Mouse (Mus musculus) kidney, embryonic 14.5 days (tissue): ENCODE data around the gene Dr1. TPM values are rescaled to one million over a fixed set of nuclear protein-coding genes. Genes with fewer than 3 reads are reported as not detected.
"Not testable (repeated sequence)": the region's sequence is repeated elsewhere in the genome, so short reads cannot be mapped to it uniquely, and the experiment has no call there.

Source experiments
- ATAC-seq: fragments of 200-750 bp; cut with Nextera tagmentation; 2 replicates; pipeline ENCODE4 v1.8.0; 2017; ENCODE audit warnings: moderate number of reproducible peaks, mild to moderate bottlenecking, moderate TSS enrichment, moderate library complexity; ENCODE audit not compliant: low FRiP score, low TSS enrichment
- H3K27ac ChIP-seq: fragments of 300-500 bp; sonication (generic); 2 replicates; pipeline ENCODE4 v1.5.1; 2014; ENCODE audit warnings: low read depth, mild to moderate bottlenecking, low read length, moderate library complexity, mixed read lengths
- H3K27me3 ChIP-seq: fragments of 300-500 bp; sonication (generic); 2 replicates; pipeline ENCODE4 v1.6.1; 2014; ENCODE audit warnings: mild to moderate bottlenecking, low read length; ENCODE audit not compliant: control insufficient read depth, insufficient read depth
- H3K36me3 ChIP-seq: fragments of 300-500 bp; sonication (generic); 2 replicates; pipeline ENCODE4 v1.6.1; 2014; ENCODE audit warnings: low read length, mixed read lengths; ENCODE audit not compliant: control insufficient read depth, insufficient read depth
- H3K4me1 ChIP-seq: fragments of 300-500 bp; sonication (generic); 2 replicates; pipeline ENCODE4 v1.6.1; 2014; ENCODE audit warnings: low read length, mixed read lengths; ENCODE audit not compliant: control insufficient read depth, insufficient read depth
- H3K4me2 ChIP-seq: fragments of 300-500 bp; sonication (generic); replicated peaks from 2 replicates; pipeline ENCODE4 v1.6.1; 2014; ENCODE audit warnings: low read depth, mild to moderate bottlenecking, low read length
- H3K4me3 ChIP-seq: fragments of 300-500 bp; sonication (generic); 2 replicates; pipeline ENCODE4 v1.5.1; 2014; ENCODE audit warnings: mild to moderate bottlenecking, low read length
- H3K9ac ChIP-seq: fragments of 300-500 bp; sonication (generic); 2 replicates; pipeline ENCODE4 v1.6.1; 2014; ENCODE audit warnings: low read depth, mild to moderate bottlenecking, low read length, moderate library complexity
- H3K9me3 ChIP-seq: fragments of 300-500 bp; sonication (generic); 2 replicates; pipeline ENCODE4 v1.6.1; 2016; ENCODE audit warnings: low read length; ENCODE audit not compliant: control insufficient read depth
- WGBS: fragments of 180-500 bp; shearing (Covaris S2); extraction: QIAGEN DNeasy Blood & Tissue Kit; methylation state at CpG from one replicate; pipeline ENCODE4 v1.1.7; 2014; 5-methylcytosine and 5-hydroxymethylcytosine counted together
- polyA plus RNA-seq: library from polyadenylated mRNA; unstranded; fragments of >200 nt; fragmentation: Nextera tagmentation; extraction: Ambion mirVana; gene quantifications from 2 replicates; pipeline ENCODE4 v1.2.1, GENCODE M21; 2014

Dr1 gene
- 37.2 and 49.9 TPM in 2 replicates for polyA plus RNA-seq

DNA sequence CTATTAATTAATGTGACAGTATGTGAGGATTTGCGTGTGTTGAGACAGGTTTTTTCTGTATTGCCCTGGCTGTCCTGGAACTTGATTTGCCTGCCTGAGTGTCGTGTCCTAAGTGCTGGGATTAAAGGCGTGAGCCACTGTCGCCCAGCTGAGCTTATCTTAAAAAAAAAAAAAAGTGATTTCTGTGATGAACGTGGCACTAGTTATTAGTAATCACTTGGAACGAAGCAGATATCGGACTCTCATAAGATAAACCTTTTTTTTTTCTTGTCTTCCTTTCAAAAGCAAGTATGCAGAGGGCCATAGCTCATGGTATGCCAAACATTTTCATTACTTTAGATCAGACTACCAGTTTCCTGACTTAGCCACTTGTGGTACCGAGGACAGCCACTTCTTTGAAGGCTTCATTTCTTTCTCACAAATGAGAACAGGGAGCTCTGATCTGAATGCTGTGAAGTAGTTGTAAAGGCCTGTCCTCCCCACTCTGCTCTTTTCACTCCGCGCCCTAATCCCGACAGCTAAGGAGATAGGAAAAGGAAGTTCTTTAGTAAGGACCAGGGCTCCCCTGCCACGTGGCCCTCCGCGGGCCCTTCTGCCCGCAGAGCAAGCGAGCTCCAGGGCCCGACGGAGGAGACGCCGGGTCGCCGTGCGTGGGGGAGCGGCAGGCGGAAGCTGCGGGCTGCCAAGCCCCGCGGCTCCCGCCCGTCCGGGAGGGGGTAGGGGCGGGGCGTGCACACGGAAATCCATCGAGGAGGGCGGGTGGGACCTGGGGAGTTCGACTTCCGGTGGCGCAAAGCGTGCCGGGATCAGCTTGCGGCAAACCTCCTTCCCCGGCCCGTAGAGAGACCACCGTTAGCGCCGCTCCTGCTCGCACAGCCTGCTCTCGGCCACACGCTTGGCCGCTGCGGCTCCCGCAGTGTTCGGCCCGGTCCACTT is at the start of gene Dr1:
Gene Dr1, plus strand, starts transcription at position 771 of the 936 bp plus-strand sequence.
- WGBS, result 3% methylated on average over 53 of the region's 55 CpGs
- peak within 1 kb of the TSS; percentile 96 for H3K4me3 ChIP-seq
- H3K9me3 ChIP-seq, result no peaks in the 10 kb centered on the region
- H3K9ac ChIP-seq, result peak within 1 kb of the TSS; percentile 95
- ATAC-seq, result peak; percentile 98
- no peaks in the 10 kb centered on the region for H3K27me3 ChIP-seq
- peaks cover 10% of the 10 kb centered on the region for H3K4me1 ChIP-seq
- peaks cover 7% of the 10 kb centered on the region; the same call in 1 of the 2 replicates for H3K36me3 ChIP-seq
- H3K27ac ChIP-seq, result peak within 1 kb of the TSS; percentile 84
- peak within 1 kb of the TSS; percentile 52 for H3K4me2 ChIP-seq

DNA sequence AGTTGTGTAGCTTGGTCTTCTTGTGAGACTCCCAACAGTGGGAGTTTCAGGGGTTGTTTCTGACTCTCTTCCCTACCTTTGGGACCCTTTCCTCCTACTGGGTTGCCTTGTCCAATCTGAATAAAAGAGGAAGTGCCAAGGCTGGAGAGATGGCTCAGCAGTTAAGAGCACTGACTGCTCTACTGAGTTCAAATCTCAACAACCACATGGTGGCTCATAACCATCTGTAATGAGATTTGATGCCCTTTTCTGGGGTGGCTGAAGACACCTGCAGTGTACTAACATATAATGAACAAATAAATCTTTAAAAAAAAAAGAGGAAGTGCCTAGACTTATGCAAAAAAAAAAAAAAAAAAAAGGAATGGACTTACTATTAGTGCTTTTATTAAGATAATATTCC is 44.6 kb upstream of the Dr1 start:
- no peak overlapping the region for H3K27ac ChIP-seq
- no peak overlapping the region for H3K4me3 ChIP-seq
- H3K4me1 ChIP-seq, result no peaks in the 10 kb centered on the region
- no peaks in the 10 kb centered on the region for H3K27me3 ChIP-seq
- no peaks in the 10 kb centered on the region for H3K9me3 ChIP-seq
- H3K36me3 ChIP-seq, result no peaks in the 10 kb centered on the region
- H3K9ac ChIP-seq, result no peak overlapping the region
- H3K4me2 ChIP-seq, result no peak overlapping the region
- no peak for ATAC-seq

DNA sequence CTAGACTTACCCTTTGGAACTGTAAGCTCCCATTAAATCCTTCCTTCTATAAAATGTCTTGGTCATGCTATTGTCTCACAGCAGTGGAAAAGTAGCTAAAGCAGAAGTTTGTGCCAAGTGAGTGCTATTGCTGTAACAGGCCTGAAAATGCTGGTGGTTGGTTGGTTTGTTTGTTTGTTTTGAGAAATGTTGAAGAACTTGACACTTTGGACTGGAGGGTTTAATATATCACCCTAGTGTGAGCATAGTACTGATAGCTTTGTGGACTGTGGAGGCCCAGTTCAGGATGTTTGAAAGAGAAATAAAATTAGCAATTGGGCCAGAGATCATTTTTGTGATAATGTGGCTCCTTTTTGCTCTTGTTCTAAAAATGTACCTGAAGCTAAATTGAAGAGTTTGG is 42.5 kb upstream of the Dr1 start:
- no peak for ATAC-seq
- no peak overlapping the region for H3K4me3 ChIP-seq
- no peak overlapping the region for H3K4me2 ChIP-seq
- H3K9ac ChIP-seq, result no peak overlapping the region
- H3K27ac ChIP-seq, result no peak overlapping the region
- no peaks in the 10 kb centered on the region for H3K27me3 ChIP-seq
- H3K4me1 ChIP-seq, result no peaks in the 10 kb centered on the region
- no peaks in the 10 kb centered on the region for H3K36me3 ChIP-seq
- H3K9me3 ChIP-seq, result no peaks in the 10 kb centered on the region

DNA sequence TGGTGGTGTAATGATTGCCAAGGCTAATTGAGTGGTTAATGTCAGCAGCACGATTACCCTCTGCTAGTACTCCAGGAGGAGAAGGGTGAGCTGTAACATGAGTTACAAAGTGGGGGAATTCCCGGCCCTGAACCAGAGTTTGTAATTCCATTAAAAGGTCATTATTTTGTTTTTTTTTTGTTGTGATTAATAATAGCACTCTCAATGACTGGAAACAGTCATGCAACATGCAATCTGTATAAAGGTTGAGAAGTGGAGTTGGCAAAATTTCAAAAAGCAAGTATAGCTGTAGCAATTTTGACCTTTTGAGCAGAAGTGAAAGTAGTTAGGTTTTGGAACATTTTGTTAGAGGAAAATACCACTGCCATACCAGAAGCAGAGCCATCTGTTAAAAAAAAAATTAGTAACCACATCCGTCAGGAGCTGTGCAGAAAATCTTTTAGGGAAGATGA is 22.4 kb upstream of the Dr1 start:
- Histone ChIP-seq H3K27ac (no peak overlapping the region), H3K9ac (no peak overlapping the region), H3K4me2 (no peak overlapping the region), H3K27me3 (no peaks in the 10 kb centered on the region), H3K4me1 (no peaks in the 10 kb centered on the region), H3K36me3 (no peaks in the 10 kb centered on the region), H3K4me3 (no peak overlapping the region), H3K9me3 (no peaks in the 10 kb centered on the region)
- WGBS, result 55% methylated on average over 3 of the region's 3 CpGs
- no peak for ATAC-seq

DNA sequence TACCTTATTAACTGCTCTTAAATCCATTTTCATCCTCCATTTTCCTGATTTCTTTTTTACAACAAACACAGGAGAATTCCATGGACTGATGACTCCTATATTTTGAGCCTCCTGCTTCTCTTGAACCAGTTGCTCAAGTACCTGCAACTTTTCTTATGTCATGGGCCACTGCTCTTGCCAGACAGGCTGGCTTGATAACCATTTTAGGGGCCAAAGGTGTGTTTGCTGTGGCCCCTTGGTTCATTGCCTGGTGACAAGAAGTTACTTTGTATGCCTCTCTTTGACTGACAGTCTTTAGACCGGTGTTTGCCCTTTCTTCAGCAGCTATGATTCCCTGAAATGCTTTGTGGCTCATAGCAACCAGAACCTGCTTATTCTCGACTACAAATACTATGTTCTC is 18.7 kb upstream of the Dr1 start:
- H3K4me1 ChIP-seq, result no peaks in the 10 kb centered on the region
- no peak overlapping the region for H3K9ac ChIP-seq
- ATAC-seq, result no peak

DNA sequence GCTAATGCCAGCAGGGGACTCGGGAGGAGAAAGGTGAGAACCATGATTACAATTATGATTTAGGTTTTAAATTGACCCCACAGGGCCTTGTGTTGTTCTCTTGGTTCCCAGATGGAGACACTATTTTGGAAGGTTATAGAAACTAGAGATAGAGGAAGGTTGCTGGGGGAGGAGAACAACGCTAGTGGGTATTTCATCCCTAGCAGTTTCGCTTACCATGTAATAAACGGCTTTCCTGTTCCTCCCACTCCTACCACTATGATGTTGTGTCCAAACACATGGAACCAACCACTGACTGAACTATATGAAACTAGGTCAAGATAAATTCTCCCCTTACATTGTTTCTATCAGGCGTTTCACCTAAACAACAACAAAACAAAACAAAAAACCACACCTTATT is 13.4 kb upstream of the Dr1 start:
- no peak overlapping the region for H3K4me2 ChIP-seq
- H3K27me3 ChIP-seq, result no peaks in the 10 kb centered on the region
- H3K4me3 ChIP-seq, result no peak overlapping the region
- no peak overlapping the region for H3K27ac ChIP-seq
- no peak overlapping the region for H3K9ac ChIP-seq
- WGBS, result 61% methylated on average over 5 of the region's 5 CpGs
- no peaks in the 10 kb centered on the region for H3K36me3 ChIP-seq
- no peaks in the 10 kb centered on the region for H3K9me3 ChIP-seq
- ATAC-seq, result no peak
- H3K4me1 ChIP-seq, result no peaks in the 10 kb centered on the region

More for the DNA sequence above, 18.7 kb upstream of the Dr1 start:
- no peaks in the 10 kb centered on the region for H3K27me3 ChIP-seq
- H3K4me2 ChIP-seq, result no peak overlapping the region
- no peaks in the 10 kb centered on the region for H3K9me3 ChIP-seq
- 65% methylated on average over 2 of the region's 2 CpGs for WGBS
- H3K27ac ChIP-seq, result no peak overlapping the region
- no peak overlapping the region for H3K4me3 ChIP-seq
- no peaks in the 10 kb centered on the region for H3K36me3 ChIP-seq

- H3K9me3 ChIP-seq, result no peaks in the 10 kb centered on the region
- no peaks in the 10 kb centered on the region for H3K27me3 ChIP-seq
- H3K9ac ChIP-seq, result no peak overlapping the region
- H3K4me2 ChIP-seq, result no peak overlapping the region
- H3K4me1 ChIP-seq, result no peaks in the 10 kb centered on the region
- 25% methylated on average over 4 of the region's 4 CpGs for WGBS
- H3K4me3 ChIP-seq, result no peak overlapping the region
- ATAC-seq, result peak; percentile 75; the same call in 1 of the 2 replicates
- no peak overlapping the region for H3K27ac ChIP-seq
- no peaks in the 10 kb centered on the region for H3K36me3 ChIP-seq
Measured at GRCm38 (mm10) chr5:108262722-108263121, 6.0 kb upstream of the Dr1 start.

- WGBS, result 80% methylated on average over 1 of the region's 1 CpGs
- H3K9ac ChIP-seq, H3K36me3 ChIP-seq, ATAC-seq, H3K4me2 ChIP-seq, H3K4me3 ChIP-seq, H3K4me1 ChIP-seq, H3K9me3 ChIP-seq, H3K27ac ChIP-seq, H3K27me3 ChIP-seq: not testable (repeated sequence)
Measured at GRCm38 (mm10) chr5:108263785-108264184, 4.9 kb upstream of the Dr1 start.

- Histone ChIP-seq H3K4me2 (no peak overlapping the region), H3K9me3 (no peaks in the 10 kb centered on the region), H3K9ac (no peak overlapping the region), H3K36me3 (no peaks in the 10 kb centered on the region), H3K27me3 (no peaks in the 10 kb centered on the region), H3K4me1 (peaks cover 10% of the 10 kb centered on the region), H3K27ac (no peak overlapping the region), H3K4me3 (no peak overlapping the region)
- no peak for ATAC-seq
Measured at GRCm38 (mm10) chr5:108266990-108267389, 1.7 kb upstream of the Dr1 start.
